Mouse (Mus musculus): ENCODE results near the gene H2-T22.
"Not testable (repeated sequence)": the region's sequence is repeated elsewhere in the genome, so short reads cannot be mapped to it uniquely, and the experiment has no call there.

The H2-T22 gene

DNA sequence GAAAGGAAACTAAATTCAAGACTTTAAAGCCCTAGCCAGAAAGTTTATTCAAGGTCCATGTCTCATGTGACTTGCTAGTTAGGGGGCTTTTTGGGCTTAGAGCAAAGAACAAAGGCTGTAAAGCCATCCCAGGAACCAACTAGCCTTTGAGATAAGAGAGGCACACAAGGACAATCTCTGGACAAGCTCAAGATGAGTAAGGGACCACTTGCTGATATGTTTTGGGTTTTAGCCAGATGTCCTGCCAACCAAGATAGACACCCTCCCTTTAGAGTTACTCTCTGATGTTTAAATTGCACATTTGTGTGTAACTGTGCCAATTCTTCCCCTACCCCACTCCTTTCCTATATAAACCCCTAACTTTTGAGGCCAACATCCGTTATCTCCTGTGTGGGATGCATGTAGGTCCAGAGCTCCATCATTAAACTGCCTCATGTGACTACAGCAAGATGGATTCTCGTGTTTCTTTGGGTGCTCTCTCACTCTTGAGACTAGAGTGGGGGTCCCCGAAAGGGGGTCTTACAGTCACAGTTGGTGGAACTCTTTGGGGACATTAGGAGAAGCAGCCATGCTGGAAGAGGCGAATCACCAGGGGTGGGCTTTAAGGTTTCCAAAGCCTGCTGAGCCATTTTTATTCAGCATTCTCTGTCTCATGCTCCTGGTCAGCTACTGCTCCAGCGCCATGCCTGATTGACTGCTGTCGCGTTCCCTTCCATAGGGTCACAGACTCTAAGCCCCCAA, 13.5 kb downstream of the H2-T22 start:
- no peak for DNase-seq

DNA sequence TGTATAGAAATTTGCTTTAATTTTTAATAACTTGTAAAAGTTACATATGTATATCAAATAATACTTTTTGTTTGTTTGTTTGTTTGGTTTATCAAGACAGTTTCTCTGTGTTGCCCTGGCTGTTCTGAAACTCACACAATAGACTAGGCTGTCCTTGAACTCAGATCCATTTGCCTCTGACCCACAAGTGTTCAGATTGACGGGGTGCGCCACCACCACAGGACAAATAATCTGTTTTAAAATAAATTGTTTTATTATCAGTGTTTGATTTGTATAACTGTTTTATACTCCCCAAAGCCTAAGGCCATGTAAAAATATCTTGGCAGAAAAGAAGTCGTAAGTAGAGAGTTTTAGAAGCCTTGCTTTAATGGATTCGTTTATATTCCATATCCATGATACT, 14.9 kb downstream of the H2-T22 start:
- DNase-seq = no peak

DNA sequence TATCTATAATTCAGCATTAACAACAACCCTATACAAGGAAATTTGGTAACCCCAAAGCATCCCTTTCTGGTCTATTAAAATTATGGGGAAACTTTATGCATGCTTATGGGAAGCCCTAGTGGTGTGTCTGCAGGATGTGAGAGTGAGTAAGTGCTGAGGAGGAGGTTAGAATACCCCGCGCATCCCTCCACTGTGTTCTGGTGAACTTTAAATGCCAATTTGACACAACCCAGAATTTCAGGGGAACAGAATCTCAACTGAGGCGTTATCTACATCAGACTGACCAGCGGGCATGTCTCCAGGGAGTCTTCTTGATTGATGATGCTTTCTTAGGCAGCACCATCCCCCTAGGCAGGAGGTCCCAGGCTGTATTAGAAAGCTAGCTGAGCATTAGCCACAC, 16.6 kb downstream of the H2-T22 start:
- no peak for DNase-seq

DNA sequence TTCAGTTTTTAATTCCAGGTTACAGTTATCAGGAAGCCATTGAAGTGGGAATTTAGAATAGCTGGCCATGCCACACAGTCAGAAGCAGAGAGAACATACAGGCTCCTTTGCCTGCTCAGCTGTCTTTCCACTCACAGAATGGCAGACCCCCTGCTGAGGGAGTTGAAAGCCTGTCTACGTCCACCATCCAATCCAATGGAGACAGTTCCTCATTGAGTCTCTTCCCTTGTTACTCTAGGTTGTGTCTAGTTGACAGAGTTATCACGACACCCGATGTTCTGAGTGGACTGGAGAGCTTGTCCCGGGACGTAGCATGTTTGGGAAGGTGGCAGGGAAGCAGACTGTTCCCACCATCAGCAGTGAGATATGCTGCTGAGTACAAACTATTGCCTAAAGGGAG, 17.4 kb downstream of the H2-T22 start:
- no peak for DNase-seq

DNA sequence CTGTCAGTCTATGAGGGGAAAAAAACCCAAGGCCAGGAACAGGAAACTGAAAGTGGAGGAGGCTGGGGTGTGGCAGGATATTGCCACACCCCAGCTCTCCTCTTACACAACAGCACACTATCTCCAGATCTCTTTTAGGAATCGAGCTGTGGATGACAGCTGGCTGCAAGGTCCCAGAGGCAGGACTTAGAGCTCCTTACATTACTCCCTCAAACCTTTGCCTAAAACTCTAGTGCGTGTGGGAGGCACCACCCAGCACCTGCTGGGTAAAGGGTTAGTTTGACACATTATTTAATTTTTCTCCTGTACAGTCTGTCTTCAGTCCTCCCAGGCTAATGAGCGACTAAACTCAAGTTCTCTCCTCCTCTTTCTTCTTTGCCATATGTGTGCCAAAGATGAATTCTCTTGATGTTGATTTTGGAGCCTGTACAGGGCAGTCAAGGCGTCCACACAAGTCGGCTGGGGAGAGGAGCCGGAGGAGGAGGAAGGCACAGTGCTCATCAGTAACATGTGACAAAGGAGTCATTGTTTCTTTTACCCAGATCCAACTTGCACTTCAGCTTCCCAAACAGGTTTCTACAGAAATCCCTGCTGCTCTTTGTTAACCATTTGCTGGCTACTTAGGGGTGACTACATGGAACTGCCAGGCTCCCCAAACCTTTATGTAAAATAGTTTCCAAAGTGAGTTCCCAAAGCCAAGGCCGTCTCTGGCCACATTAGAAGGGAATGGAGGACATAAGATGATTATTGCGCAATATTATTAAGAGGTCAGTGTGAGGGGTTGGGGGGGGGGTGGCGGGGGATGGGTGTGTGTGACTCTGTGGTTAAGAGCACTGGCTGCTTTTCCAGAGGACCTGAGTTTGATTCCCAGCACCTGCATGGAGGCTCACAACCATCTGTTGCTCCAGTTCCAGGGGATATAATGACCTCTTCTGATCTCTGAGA, 18.6 kb downstream of the H2-T22 start:
- DNase-seq = peak; percentile 29 to 55

DNA sequence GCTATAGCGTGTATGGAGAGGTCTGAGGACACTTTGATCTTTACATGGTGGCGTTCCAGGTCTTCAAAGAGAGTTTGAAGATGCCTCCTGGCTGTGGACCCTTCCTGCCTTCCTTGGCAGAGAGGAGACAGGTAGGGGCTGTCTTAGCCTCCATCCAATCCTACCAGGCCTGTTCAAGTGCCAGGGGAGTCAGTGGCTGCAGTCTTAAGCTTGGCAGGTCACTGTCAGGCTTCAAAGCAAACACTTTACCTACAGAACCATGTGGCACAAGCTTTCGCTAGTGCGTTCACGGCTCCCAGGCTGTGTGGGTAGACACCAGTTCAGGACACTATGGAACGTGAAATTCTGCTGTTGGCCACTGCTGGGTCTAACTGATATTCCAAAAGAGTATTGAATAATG, 19.6 kb downstream of the H2-T22 start:
- DNase-seq = no peak

GRCm38 (mm10) chr17:36022098-36022497, 20.4 kb downstream of the H2-T22 start:
- DNase-seq = no peak

- DNase-seq = no peak
Observed at GRCm38 (mm10) chr17:36021309-36021708, 21.2 kb downstream of the H2-T22 start.

- DNase-seq = peak; percentile 80 to 82
Observed at GRCm38 (mm10) chr17:36020191-36021073, 22.1 kb downstream of the H2-T22 start, which contains the start of gene H2-T24. Gene H2-T24 (minus strand): TSS chr17:36020560.

DNA sequence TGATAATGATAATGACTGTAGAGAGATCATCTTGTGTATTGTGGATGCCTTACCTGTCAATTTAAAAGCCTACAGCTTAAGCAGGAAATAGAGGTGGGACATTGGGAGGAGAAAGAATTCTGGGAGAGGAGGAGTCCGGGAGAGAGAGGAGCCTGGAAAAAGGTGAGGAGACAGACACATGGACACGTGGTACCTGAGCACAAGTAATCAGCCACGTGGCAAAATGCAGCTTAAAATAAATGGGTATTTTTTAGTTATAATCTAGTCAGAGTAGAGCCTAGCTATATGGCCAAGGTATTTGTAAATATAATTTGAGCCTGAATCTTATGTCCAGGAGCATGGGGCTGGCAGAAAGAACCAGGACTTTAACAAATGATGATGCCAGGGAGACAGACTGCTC, 23.0 kb downstream of the H2-T22 start:
- no peak for DNase-seq

DNA sequence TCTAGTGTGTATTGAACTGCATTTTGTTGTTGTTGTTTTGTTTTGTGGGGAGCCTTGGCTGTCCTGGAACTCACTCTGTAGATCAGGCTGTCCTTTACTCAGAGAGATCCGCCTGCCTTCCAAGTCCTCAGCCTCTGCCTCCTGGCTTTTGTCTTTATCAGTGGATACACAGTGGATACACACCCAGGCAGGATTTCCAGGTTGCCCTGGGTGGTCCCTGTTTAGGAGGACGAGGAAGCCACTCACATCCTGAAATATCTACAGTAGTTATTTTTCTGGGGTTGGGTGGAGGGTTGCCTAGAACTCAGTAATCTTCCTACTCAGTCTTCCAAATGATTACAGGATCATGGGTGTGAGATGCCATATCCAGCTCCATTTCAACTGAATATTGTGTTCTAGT, 23.6 kb downstream of the H2-T22 start:
- peak; percentile 44 to 58 for DNase-seq

GRCm38 (mm10) chr17:36017046-36017445, 25.5 kb downstream of the H2-T22 start:
- no peak for DNase-seq

DNA sequence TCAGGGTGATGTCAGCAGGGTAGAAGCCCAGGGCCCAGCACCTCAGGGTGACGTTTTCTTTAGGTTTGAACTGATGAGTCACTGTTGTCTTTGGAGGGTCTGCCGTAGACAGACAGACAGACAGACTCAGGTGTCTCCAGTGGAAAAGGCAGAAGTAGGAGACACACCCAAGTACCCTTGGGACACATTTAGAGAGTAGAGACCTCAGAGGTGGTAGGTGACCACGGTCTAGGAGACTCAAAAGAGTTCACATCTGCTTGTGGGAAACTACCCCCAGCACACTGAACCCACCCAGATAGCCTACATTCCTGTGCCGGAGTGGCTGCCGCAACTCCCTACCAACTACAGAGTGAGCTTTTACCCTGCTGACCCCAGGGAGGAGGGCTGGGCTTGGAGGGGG, 27.6 kb downstream of the H2-T22 start:
- no peak for DNase-seq

DNA sequence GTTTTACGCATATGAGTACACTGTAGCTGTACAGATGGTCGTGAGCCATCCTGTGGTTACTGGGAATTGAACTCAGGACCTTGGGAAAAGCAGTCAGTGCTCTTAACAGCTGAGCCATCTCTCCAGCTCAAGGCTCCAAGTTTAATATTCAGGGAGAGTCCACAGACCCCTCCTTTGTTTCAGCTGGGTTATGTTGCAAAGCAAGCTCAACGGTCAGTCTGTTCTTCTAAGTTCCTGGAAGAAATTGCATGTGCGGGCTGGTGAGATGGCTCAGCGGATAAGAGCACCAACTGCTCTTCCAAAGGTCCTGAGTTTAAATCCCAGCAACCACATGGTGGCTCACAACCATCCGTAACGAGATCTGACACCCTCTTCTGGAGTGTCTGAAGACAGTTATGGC, 38.1 kb downstream of the H2-T22 start:
- DNase-seq = not testable (repeated sequence)

DNA sequence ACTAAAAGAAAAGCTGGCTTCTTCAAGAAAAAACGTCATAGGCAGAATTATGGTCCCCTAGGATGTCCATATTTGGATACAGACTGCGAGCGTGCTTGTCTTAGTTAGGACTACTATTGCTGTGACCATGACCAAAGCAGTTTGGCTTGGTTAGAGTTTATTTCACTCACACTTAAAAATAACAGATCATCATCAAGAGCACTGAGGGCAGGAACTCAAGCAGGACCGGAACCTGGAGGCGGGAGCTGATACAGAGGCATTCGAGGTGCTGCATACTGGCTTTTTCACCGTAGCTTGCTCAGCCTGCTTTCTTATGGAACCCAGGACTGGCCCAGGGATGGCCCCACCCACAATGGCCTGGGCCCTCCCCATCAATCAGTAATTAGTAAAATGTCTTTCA, 39.2 kb downstream of the H2-T22 start:
- no peak for DNase-seq

- DNase-seq = no peak
Observed at GRCm38 (mm10) chr17:36001966-36002365, 40.6 kb downstream of the H2-T22 start.

GRCm38 (mm10) chr17:36001121-36001897, 41.2 kb downstream of the H2-T22 start:
- no peak for DNase-seq

- no peak for DNase-seq
Observed at GRCm38 (mm10) chr17:36000349-36000748, 42.2 kb downstream of the H2-T22 start.

GRCm38 (mm10) chr17:35999356-35999755, 43.2 kb downstream of the H2-T22 start:
- no peak for DNase-seq

- DNase-seq = no peak
Observed at GRCm38 (mm10) chr17:35998545-35999305, 43.8 kb downstream of the H2-T22 start.
